Mouse (Mus musculus): ENCODE data around the gene 4933411K16Rik.

DNA sequence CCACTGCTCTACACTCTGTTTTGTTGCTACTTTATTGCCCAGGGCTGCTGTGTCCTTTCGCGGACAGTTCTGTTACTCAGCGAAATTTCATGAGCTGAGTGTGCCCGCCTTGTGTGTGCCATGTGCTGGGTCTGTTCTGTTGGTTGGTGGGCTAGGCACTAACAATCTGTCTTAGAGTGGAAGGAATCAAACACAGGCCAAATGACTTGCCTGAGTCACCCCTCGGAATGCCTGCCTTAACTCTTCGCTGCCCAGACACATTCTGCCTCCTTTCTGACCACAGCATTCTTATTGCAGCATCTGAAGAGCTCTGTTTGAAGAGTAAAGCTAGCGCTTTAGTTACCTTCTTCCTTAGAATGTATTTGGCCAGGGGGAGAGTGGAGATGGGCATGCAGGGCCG, 45.5 kb upstream of the 4933411K16Rik start:
- TF ChIP-seq JUND (IDR thresholded peaks at IDR 0.05; ENCODE audit: low read depth, low read length): no peak
- TF ChIP-seq POLR2A (IDR thresholded peaks at IDR 0.05; ENCODE audit: control insufficient read depth in 1 of 2, insufficient read depth in 1 of 2, low read depth in 1 of 2, low read length in 2 of 2, poor library complexity in 1 of 2): no peak
- no peak for TF ChIP-seq POLR2AphosphoS5 (IDR thresholded peaks at IDR 0.05; ENCODE audit: borderline replicate concordance, low read depth, low read length)
- no peak for TF ChIP-seq HCFC1 (IDR thresholded peaks at IDR 0.05; ENCODE audit: low read depth, low read length)
- no peak for TF ChIP-seq ELF1 (IDR thresholded peaks at IDR 0.05; ENCODE audit: low read depth, low read length)
- TF ChIP-seq ZC3H11A (IDR thresholded peaks at IDR 0.05; ENCODE audit: low read depth, low read length): no peak

Measured in MEL (cell line).